Mouse (Mus musculus) frontal cortex, postnatal 25 days (tissue): ENCODE data around the gene Kcnq1.

ENCODE experiments used
- DNase-seq, 2 experiments: peaks; one replicate each; pipeline ENCODE4 v3.0.0; 2022; ENCODE audit warnings: low spot score in 2 of 2

Kcnq1 gene

DNA sequence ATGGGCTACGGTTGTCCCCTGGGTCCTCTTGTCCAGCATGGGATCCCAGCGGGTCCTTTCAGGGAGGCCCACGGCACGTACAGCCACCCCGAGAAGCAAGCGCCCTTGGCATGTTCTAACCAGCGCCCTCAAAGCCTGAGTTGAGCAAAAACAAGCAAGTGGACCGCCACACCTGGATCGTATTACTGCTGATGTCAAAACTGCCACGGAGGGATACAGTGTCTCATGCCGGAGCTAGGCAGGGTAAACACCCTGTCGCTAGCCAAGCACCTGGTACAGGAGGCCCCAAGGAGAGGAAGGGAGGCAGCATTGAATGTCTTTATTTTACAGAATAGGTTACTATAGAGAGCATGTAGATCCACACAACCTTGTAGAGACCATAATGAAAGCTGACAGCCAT, 310.2 kb downstream of the Kcnq1 start:
- no peak for DNase-seq

DNA sequence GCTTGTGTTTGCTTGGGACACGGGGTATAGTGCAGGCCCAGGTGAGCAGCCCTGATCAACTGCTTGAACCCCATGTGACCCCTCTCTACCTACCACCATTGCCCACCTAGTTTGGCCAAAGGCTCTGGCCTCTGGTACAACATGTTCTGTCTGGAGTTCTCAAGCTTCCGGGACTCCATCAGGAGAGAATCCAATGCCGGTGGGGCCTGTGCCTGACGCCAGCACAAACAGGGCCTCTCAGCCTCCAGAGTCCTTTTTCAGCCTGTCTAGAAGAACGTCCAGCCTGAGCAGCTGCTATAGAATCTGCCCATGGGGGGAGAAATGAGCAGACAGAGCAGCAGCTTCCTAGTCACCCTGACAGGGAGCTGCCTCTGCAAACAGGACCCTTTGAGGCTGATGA, 311.7 kb downstream of the Kcnq1 start:
- DNase-seq = no peak

DNA sequence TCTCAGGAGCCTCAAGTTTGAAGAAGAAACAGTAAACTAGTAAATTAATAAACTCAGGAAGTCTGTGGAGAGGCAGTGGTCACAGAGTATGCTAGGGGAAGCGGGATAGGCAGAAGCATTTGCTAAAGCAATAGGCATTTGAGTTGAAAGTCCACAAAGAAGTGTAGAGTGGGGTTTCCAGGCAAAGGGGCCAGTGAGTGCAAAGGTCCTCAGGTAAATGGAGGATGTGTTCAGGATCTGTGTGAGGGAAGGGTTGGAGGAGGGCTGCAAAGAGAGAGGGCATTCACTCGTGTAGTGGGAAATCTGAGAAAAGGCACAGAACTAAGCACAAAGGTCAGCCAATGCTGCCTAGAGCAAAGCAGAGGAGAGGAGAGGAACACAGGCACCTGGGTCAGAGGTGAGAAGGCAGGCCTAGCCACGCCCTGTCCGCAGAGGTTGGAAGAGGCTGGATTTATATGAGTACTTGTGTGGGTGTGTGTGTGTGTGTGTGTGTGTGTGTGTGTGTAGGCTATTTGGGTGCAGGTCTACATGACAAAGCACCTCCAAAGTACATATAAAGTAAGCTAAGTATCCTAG, 313.5 kb downstream of the Kcnq1 start:
- DNase-seq = no peak

DNA sequence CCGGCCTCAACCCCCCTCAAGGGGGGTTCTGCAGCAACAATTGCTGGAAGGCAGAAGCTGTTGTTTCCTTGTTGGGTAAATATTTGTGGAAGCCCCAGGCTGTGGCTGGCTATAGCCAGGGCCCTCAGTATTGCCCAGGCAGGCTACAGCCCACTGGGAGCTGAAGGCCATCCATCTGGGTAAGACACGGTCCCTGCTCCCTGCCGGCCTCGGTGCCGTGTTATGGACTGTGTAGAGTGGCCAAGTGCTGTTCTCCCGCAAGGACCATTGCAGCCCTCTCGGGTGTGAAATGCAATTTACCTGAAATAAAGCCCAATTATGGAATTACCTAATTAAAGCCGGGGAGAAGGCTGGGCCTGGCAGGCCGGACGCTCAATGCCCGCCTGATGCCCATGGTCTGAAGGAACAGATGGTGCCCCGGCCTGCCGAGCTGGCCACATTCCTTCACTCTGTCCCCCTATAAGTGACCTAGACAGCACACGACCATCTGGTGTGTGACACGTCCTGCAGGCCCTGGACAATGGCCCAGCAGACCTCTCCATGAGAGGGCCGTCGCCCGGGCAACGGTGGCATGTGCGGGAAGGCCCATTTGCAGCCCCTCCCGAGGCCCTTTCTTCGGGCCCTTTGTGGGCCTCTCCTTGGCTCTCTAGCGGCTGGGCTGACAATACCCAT, 322.1 kb downstream of the Kcnq1 start:
- no peak for DNase-seq

DNA sequence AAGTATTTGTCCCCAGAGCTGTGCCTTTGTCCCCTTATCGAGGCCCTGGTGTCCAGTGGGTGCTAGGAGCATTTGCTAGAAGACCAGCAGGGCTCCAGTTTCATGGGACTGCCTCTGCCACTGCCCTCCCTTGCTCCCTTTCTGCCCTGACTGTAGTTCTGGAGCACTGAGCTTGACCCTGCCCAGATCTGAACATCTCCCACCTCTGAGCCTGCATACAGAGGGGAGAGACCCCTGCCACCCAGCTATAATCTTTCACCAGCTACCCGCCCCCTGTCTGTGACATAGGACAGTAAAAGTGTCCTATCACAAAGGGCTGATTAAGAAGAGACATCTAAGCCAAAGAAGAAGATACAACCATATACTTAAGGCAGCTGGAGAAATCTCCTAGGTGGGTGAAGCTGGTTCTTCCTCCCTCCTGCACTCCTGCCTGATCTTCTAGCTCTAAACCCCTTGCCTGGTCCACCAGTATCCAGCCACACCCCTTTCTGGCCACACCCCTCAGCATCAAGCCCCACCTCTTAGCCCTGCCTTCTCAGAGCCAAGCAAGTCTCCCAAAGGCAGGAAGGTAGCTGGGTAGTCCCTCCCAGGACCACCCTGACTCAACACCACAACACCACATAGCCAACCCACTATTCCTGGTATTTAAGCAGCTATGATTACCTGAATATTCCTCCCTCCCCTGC, 322.8 kb downstream of the Kcnq1 start:
- DNase-seq = no peak

DNA sequence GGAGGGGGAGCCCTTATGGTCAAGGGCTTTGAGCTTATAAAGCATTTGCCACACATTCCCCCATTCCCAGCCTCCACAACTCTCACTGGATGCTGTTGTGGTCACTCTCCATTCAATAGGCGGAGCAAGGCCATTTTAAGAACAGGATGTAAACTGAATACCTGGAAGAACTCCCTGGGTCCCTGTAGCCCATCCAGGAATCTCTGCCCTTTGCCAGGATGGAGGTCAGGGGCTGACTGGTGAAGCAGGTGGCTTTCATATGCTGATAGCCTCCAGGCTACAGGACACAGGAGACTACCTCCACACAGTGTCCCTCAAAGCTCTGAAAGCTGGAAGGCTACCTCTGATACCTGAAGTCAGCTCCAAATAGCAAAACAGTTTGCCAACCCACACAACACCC, 326.5 kb downstream of the Kcnq1 start:
- no peak for DNase-seq

DNA sequence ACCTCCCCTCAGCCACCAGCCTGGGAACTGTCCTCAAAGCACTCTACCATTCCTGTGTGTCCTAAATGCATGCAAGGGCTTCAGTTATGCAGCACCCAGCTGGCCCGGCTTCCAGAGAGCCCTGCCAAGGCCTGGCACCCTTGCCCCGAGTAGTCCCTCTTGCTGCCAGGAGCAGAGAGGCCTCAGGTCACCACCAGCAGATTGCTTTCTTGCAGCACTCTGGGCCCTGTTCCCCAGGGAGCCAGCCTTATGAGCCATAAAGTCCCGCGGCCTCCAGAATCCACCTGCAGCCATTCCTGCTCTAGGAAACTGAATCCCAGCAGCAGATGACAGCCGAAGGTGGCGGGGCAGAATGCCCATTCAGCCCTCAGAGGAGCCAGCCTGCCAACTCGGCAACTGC, 327.2 kb downstream of the Kcnq1 start:
- no peak for DNase-seq

DNA sequence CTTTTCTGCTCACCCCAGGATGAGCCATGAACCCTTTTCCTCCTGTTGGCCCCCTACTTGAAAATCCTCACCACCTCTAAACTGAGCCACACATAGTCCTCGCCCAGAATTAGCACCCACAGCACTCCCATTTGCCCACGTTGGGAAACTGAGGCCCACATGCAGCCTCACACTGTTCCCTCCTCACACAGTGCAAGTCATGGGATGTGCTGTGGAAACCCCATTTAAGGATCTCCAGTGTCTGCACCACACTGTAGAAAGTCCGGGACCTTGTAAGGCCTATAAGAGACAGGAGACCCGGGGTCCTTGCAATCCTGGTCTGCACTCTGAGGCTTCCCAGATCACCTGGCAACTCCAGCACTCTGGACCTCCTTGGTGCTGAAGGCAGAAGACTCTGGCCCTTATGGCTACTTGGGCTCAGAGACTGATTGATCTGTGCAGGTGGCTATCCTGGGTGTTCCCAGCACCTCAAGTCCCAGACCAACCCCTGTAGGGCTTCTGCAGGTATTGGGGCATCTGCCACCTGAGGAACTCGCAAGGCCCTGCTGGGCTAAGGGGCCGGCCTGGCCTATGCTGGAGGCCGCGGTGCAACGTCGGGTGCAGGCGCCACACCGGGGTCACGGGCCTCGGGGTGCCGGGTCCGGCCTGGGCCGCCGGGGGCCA, 331.2 kb downstream of the Kcnq1 start:
- no peak for DNase-seq

DNA sequence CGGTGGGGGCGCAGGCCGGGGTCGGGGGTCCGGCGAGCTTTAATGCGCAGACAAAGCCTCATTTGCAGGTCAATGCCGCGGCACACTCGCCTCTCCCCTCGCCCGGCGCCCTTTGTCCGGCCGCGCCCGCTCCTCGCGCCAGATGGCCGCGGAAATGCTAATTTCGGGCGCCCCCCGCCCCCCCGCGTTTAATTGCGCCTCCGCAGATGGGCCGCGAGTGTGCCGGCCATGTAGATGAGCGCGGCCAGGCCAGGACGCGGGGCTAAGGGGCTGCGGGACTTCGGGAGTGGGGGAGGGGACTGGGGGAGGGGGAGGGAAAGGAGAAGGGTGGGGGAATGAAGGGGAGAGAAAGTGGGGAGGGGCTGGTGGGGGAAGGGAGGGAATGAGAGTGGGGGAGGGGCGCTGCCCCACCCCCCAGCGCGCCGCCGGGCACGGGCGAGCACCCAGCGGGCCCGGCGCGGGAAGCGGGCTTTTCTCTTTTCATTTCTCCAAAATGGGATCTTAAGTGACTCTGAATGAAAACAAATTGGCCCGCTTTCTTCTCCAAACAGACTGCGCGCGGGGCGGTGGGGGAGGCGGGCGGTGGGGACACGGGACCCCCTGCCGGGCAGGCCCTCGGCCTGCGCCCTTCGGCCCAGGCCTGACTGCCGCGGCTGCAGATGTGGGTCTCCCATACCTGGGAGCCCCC, 331.9 kb downstream of the Kcnq1 start:
- DNase-seq = no peak

DNA sequence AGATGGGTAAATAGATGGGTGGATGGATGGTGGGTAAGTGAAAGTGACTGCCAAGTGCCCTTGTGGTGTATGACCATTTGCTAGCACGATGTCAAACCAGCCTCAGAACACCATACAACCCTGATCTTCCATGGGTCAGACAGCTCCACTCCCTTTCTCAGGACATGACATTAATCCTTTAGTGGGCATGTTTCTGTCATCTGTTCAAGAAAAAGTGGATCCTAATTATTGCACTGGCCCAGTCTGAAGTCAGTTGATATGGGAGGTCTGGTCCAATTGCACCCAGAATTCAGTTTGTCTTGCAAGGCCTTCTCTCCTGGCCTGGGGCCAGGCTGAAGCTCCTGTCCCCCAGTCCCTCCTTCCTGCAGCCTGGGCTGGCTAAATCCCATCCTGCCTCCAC, 332.8 kb downstream of the Kcnq1 start:
- no peak for DNase-seq

DNA sequence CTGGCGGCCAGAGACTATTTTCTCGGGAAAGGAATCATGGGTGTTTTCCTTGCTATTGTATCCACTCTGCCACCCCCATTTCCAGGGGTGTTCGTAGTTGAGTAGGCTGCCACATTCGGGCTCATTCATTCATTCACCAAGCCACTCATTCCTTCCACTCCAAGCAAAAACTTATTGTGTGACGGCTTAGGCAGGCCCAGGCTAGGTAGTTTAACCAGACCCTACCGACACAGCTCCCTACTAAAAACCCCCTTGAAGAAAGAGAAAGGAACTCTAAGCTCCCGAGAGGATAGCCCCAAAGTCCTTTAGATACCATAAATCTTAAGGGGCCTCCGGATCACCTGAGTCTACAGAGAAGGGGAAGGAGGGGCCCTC, 338.4 kb downstream of the Kcnq1 start:
- no peak for DNase-seq

DNA sequence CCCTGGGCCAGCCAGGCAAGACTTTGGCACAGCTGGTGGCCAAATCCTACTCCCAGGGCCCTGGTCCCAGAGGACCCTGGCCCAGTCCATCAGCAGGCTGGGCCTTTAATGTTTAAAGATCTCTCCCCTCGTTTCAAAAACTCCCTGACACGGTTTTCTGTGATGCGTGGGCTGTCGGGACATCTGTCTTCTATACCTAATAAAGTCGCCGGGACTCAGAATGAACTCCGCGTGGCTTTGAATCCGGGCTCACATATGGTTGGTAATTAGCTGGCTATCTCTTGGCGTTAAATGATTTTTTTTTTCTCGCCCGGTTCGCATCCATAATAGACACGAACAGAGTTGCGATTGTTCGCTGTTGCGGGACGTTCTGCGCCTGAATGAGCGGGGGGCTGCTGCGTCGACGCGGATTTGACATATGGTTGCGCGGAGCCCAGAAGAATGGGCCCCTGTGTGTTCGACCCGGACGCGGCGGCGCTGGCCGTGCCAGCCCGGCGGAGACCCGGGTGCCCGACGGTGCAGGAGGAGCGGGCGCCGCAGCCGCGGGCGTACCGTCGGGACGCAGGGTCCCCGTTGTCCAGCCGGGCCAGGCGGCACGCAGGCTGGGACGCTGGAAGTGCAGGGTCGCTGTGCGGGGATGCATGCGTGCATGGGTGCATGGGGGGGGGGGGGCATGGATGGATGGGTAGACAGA, 338.9 kb downstream of the Kcnq1 start:
- DNase-seq = no peak

DNA sequence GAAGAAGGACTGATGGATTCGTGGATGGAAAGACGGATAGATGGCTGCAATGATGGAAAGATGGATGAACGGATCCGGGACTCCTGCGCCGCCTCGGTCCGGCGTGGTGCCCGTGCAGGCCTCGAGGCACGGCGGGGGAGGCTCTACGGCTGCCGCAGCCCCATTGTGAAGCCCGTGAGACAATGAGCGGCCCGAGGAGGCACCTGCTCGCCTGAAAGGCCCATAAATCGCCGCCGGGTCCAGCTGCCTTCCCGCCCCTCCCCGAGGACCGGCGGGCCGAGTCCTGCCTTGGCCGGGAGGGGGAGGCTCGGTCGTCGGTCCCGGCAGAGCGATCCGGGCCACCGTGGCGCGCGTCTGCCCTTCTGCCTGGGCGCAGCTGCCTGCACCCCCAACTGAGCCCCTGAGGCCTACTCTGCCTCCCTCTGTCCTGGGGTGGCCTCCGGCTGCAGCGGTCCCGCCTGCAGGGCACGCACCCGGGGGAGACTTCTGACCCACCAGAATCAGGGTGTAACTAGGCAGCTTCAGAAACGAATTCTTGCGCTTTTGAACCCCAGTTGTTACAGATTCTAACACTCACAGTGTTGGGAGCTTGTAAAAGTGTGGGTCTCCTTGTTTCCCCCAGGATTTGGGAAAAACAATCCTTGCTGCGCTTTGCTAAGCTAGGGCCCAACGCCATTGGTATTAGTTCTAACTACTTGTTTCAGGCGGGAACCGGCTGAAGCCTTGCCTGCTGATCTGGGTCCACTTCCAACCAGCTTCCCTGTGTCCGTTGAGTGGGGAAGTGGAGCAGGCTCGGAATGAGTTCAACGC, 339.7 kb downstream of the Kcnq1 start:
- no peak for DNase-seq

DNA sequence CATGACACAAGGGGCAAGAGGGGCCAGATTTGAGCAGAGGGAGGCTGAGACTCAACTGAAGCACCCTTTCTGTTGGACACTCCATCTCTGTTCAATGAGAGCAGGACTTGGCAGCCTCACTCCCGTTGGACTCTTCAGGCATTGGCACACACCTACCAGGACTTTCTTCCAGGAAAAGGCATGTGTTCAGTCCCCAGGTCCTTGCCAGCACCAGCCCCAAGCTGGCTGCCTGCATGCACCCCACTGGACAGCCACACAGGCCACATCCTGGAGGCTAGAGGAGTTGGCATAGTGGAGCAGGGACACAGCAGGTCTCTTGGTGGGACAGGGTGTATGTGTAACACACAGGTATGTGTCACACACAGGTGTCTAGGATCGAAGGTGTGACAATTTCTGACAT, 341.0 kb downstream of the Kcnq1 start:
- DNase-seq = no peak

DNA sequence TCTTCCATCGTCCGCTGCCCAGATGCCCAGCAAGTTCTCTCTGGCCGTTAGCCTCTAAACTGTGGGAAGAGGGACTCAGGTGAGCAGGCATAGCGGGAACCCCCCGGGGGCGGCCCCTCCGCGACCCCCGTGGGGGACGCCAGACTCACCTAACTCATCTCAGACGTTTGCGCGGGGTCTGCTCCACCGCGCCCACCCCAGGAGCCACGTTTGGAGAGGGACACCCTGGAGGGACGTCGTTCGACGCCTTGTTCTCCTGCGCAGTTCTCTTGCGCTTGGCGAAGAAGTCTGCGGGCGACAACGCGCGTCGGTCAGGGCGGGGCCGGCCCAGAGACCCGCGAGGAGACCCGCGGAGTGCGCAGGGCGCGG, 352.8 kb downstream of the Kcnq1 start:
- DNase-seq = no peak

DNA sequence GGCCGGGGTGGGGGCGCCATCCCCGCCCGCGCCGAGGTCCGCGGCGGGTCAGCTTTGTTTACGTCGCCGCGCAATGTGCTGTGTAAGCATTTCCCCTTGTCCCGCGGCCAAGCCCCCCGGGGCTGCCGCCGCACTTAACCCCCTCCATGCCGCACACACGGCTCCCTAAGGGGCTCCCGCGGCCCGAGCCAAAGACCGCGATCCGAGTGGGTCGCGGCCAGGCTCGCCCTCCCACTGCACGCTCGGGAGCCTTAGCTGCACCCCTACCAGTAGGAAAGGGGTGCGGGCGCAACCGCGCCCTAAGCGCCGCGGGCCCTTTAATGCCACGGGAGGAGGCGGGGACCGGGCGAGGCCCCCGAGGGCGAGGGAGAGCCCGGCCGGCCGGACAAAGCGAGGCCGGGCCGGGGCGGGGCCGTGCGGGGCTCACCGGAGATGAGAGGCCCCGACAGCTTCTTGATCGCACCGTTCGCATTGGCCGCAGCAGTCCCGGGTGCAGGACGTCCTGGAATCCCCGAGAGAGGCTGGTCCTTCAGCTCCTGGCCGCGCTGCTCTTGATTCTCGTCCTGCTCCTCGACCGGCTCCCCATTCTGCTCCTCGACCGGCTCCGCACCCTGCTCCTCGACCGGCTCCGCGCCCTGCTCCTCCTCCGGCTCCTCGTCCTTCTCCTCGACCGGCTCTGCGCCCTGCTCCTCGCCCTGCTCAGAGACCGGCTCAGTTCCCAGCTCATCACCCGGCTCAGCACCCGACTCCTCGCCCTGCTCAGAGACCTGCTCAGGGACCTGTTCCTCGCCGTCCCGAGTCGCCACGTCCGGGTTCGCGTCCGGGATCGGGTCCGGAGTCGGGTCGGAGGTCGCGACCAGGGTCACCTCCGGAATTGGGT, 353.4 kb downstream of the Kcnq1 start:
- DNase-seq = no peak

DNA sequence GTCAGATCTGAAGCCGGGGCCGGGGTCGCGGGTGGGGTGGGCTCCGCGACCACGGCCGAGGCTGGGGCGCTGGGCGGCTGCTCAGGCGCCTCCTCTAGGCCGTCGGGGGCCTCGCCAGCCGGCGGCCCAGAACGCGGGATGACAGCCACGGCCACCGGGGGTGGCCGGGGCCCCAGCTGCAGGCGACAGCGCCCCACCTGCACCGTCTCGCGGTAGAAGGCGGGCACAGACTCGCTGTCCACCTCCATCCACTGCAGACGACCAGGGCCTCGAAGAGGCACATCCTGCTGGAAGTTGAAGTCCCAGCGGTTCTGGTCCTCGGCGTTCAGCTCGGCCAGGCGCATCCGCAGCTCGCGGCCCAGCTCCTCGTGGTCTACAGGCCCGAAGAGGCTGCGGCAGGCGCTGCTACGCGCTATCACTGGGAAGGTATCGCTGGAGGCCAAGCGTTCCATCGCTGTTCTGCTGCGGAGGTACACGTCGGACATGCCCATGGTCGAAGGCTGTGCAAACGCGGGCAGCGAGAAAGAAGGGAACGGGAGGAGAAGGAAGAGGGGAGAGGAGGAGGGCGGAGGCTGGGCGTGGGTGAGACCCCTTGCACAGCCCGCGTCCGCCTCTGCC, 354.2 kb downstream of the Kcnq1 start:
- no peak for DNase-seq

DNA sequence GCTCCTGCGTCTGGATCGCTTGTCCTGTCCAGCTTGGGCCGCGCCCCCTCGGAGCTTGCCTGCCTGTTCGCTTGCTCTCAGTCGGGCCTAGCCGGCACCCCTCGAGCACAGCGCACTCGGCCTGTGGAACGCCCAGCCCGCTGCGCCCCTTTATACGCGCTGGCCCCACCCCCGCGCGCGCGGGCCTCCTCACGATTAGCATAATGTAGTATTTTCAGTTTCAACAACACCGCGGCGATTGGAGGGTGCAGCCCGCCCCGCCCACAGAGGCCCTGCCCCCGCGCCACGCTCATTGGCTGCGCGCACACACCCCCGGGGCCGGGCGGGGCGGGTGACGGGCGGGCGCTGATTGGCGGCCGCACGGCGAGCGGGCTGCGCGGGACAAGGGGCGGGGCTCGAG, 354.7 kb downstream of the Kcnq1 start, which contains the start of gene Cdkn1c:
TSS of gene Cdkn1c (minus strand) at position 177 of the 400 bp plus-strand sequence.
- DNase-seq = peak; percentile 59 to 62

DNA sequence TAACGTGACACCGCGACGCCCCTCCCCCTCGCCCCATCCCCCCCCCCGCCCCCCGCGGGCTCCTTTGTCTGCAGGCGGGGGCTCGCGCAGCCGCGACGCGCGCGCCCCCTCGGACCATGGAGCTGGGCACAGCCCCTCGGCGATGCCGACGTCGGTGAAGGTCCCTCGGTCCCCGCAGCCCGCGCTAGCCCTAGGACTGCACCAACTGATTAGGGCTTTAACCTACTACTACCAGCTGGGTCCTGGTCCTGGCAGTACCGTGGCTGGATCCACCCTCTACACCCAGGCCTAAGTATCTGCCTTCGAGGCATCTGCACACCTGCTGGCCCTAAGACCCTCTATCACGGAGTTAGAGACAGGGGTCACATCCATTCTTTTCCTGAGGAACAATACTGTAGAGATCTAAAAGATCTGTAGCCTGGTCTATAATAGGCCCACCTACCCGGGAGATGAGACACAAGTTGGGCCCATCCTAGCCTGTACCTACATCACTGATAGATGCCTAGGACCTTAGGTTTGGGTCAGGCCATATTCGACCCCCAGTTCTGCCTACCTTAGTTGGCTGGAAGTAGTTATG, 355.2 kb downstream of the Kcnq1 start:
- no peak for DNase-seq
